Mouse (Mus musculus): ENCODE data around the gene Rps7. TPM values are rescaled to one million over a fixed set of nuclear protein-coding genes. Genes with fewer than 3 reads are reported as not detected.
A peak's percentile ranks its signal among the peaks of the same experiment; 100 is the strongest.

The Rps7 gene
- polyA plus RNA-seq, 1 experiment from 2014 or later: 369 TPM

DNA sequence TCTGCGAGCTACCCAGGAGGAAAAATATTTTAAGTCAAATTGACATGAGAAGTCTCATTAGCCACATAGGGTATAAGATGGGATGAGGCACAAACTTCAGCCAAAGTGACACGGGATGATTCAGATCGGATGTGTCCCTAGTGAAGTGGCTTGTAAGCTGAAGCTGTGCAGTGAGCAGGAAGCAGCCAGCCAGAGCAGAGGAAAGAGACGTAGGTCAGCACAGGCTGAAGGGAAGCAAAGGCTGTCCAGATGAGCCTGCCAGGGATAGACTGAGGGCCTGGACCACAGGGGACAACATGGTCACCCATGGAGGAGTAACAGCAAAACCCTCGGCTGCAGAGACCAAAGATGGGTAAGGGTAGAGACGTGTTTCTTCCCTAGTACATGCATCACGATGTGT, 21.4 kb downstream of the Rps7 start:
- Histone ChIP-seq H3K9ac (no peak overlapping the region), H3K4me2 (no peak overlapping the region), H3K27ac (replicated peaks) (no peak overlapping the region), H3K4me1 (replicated peaks) (no peaks in the 10 kb centered on the region), H3K27me3 (no peaks in the 10 kb centered on the region), H3K36me3 (replicated peaks) (no peaks in the 10 kb centered on the region), H3K9me3 (replicated peaks) (no peaks in the 10 kb centered on the region), H3K4me3 (replicated peaks) (no peak overlapping the region)
- no peak for ATAC-seq (ENCODE audit: insufficient read depth)
- 52% methylated on average over 7 of the region's 7 CpGs for WGBS (ENCODE audit: insufficient replicate concordance)

DNA sequence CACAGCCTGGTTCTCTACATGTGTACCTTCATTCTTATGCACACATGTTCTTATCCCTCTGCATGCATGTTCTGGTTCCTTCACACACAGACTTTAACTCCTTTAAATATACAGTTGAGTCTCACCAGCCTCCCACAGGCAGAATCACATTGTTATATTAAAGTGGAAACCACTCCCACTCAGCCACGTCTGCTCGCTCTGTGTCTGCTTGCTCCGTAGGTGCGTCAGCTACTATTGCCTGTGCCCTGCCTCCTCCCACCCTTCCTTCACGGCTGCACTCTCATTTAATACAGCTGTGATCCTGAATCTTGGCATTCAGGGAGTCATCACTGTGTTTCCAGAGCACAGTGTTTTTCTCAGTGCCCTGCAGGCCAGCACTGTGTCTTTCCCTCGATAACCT, 23.4 kb downstream of the Rps7 start:
- Histone ChIP-seq H3K27ac (replicated peaks) (no peak overlapping the region), H3K9me3 (replicated peaks) (no peaks in the 10 kb centered on the region), H3K4me3 (replicated peaks) (no peak overlapping the region), H3K36me3 (replicated peaks) (no peaks in the 10 kb centered on the region), H3K4me2 (no peak overlapping the region), H3K9ac (no peak overlapping the region), H3K27me3 (no peaks in the 10 kb centered on the region), H3K4me1 (replicated peaks) (no peaks in the 10 kb centered on the region)
- 66% methylated on average over 6 of the region's 6 CpGs for WGBS (ENCODE audit: insufficient replicate concordance)
- no peak for ATAC-seq (ENCODE audit: insufficient read depth)

GRCm38 (mm10) chr12:28607546-28608305, 28.0 kb downstream of the Rps7 start:
- Histone ChIP-seq H3K9ac (no peak overlapping the region), H3K4me2 (no peak overlapping the region), H3K27ac (replicated peaks) (no peak overlapping the region), H3K4me1 (replicated peaks) (no peaks in the 10 kb centered on the region), H3K4me3 (replicated peaks) (no peak overlapping the region), H3K9me3 (replicated peaks) (no peaks in the 10 kb centered on the region), H3K27me3 (no peaks in the 10 kb centered on the region), H3K36me3 (replicated peaks) (no peaks in the 10 kb centered on the region)
- WGBS (ENCODE audit: insufficient replicate concordance): 57% methylated on average over 17 of the region's 17 CpGs
- ATAC-seq (ENCODE audit: insufficient read depth): no peak

DNA sequence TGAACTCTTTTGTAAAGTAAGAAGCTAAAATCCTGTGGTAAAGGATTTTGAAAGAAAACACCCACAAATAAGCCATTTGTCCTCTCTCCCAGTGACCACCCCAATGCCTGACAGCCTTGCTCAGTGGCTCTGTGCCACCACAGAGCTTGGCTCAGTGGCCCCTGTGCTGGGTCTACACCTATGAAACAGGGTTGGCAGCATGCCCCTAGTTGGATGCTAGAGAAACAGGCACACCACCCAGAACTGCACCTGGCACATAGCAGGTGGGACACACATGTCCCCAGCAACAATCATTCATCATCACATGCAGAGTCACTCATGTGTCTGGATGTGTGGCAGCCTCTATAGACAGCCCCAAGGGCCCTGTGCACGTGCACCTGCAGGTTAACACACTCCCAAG, 32.3 kb downstream of the Rps7 start:
- 51% methylated on average over 1 of the region's 1 CpGs for WGBS (ENCODE audit: insufficient replicate concordance)
- no peaks in the 10 kb centered on the region for H3K9me3 ChIP-seq (replicated peaks)
- H3K4me3 ChIP-seq (replicated peaks): no peak overlapping the region
- H3K4me1 ChIP-seq (replicated peaks): no peaks in the 10 kb centered on the region
- H3K4me2 ChIP-seq: no peak overlapping the region
- no peaks in the 10 kb centered on the region for H3K27me3 ChIP-seq
- no peak overlapping the region for H3K27ac ChIP-seq (replicated peaks)
- H3K36me3 ChIP-seq (replicated peaks): no peaks in the 10 kb centered on the region
- H3K9ac ChIP-seq: no peak overlapping the region
- ATAC-seq (ENCODE audit: insufficient read depth): no peak

- no peaks in the 10 kb centered on the region for H3K36me3 ChIP-seq (replicated peaks)
- H3K4me3 ChIP-seq (replicated peaks): no peak overlapping the region
- ATAC-seq (ENCODE audit: insufficient read depth): no peak
- H3K4me1 ChIP-seq (replicated peaks): no peaks in the 10 kb centered on the region
- no peaks in the 10 kb centered on the region for H3K9me3 ChIP-seq (replicated peaks)
- no peaks in the 10 kb centered on the region for H3K27me3 ChIP-seq
- no peak overlapping the region for H3K9ac ChIP-seq
- WGBS (ENCODE audit: insufficient replicate concordance): 26% methylated on average over 4 of the region's 4 CpGs
- no peak overlapping the region for H3K27ac ChIP-seq (replicated peaks)
- no peak overlapping the region for H3K4me2 ChIP-seq
These were observed 33.5 kb downstream of the Rps7 start for GRCm38 (mm10) chr12:28602259-28602658.

DNA sequence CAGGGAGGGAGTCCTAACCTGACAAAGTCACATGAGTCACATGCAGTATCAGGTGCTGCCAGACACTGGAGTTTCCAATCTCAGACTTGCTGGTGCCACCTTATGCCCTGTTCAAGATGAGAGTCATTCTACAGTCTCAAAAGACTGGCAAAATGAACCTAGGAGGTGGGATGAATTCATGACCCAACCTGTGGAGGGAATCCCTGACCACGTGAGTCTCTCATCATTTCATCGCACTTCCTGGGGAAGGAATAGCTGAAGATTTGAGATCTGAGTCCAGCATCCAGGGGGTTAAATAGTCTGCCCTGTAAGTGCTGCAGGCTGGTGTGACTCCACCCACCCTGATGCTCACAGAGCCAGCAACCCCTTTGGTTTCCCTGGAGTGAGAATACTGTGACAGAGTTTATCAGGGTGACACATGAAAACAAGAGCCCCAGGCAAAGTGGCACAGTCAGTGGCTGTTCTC, 37.2 kb downstream of the Rps7 start:
- no peaks in the 10 kb centered on the region for H3K9me3 ChIP-seq (replicated peaks)
- WGBS (ENCODE audit: insufficient replicate concordance): 40% methylated on average over 2 of the region's 2 CpGs

DNA sequence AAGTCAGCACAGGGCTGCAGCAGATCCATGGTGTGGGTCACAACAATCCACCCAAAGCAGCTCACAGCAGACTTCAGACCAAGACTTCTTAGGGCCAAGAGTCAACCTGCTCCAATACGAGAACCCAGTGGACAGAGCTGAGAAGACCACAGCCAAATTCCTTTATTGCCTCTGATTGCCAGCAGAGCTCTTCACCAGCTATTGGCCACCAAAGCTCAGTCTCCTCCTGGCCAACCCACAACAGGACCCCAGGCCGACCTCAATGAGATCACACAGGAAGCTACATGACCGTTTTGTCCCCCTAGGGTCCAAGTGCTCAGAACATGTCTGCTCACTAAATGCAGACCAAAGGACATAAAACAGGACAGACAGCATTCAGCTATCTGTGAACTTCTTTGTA, 37.6 kb downstream of the Rps7 start:
- Histone ChIP-seq H3K4me3 (replicated peaks) (no peak overlapping the region), H3K4me2 (no peak overlapping the region), H3K4me1 (replicated peaks) (no peaks in the 10 kb centered on the region), H3K9ac (no peak overlapping the region), H3K36me3 (replicated peaks) (no peaks in the 10 kb centered on the region), H3K27me3 (no peaks in the 10 kb centered on the region), H3K27ac (replicated peaks) (no peak overlapping the region), H3K9me3 (replicated peaks) (no peaks in the 10 kb centered on the region)
- ATAC-seq (ENCODE audit: insufficient read depth): no peak
- WGBS (ENCODE audit: insufficient replicate concordance): 29% methylated on average over 3 of the region's 3 CpGs

More for the DNA sequence above, 37.2 kb downstream of the Rps7 start:
- ATAC-seq (ENCODE audit: insufficient read depth): no peak
- no peak overlapping the region for H3K4me3 ChIP-seq (replicated peaks)
- no peaks in the 10 kb centered on the region for H3K4me1 ChIP-seq (replicated peaks)
- H3K36me3 ChIP-seq (replicated peaks): no peaks in the 10 kb centered on the region
- no peak overlapping the region for H3K9ac ChIP-seq
- H3K27me3 ChIP-seq: no peaks in the 10 kb centered on the region
- H3K27ac ChIP-seq (replicated peaks): no peak overlapping the region
- no peak overlapping the region for H3K4me2 ChIP-seq

GRCm38 (mm10) chr12:28597699-28598098, 38.1 kb downstream of the Rps7 start:
- WGBS (ENCODE audit: insufficient replicate concordance): 55% methylated on average over 9 of the region's 9 CpGs

DNA sequence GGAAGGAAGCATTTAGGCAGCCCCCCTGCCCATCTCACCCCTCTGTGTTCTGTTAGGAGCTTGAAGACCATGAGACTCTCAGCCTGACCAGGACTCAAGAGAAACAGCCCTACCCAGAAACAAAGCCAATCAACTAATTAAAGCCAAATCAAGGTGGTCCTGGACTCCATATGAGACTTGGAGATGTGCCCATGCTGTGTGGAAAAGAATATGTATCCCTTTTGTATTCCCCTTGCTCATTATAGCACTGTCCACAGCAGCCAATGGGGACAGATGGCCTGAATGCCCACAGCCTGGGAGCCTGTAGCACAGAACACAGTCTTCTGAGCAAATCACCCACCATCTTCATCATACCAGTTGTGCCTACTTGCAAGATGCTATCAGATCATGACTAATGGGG, 38.9 kb downstream of the Rps7 start:
- H3K4me1 ChIP-seq (replicated peaks): no peaks in the 10 kb centered on the region
- no peak overlapping the region for H3K4me2 ChIP-seq
- H3K27ac ChIP-seq (replicated peaks): no peak overlapping the region
- no peaks in the 10 kb centered on the region for H3K36me3 ChIP-seq (replicated peaks)
- no peaks in the 10 kb centered on the region for H3K9me3 ChIP-seq (replicated peaks)
- no peaks in the 10 kb centered on the region for H3K27me3 ChIP-seq
- no peak overlapping the region for H3K4me3 ChIP-seq (replicated peaks)
- H3K9ac ChIP-seq: no peak overlapping the region
- no peak for ATAC-seq (ENCODE audit: insufficient read depth)

More at GRCm38 (mm10) chr12:28597699-28598098, 38.1 kb downstream of the Rps7 start:
- H3K27me3 ChIP-seq: no peaks in the 10 kb centered on the region
- no peak overlapping the region for H3K4me3 ChIP-seq (replicated peaks)
- ATAC-seq (ENCODE audit: insufficient read depth): no peak
- no peaks in the 10 kb centered on the region for H3K9me3 ChIP-seq (replicated peaks)
- H3K4me2 ChIP-seq: no peak overlapping the region
- no peaks in the 10 kb centered on the region for H3K36me3 ChIP-seq (replicated peaks)
- no peaks in the 10 kb centered on the region for H3K4me1 ChIP-seq (replicated peaks)
- H3K9ac ChIP-seq: no peak overlapping the region
- H3K27ac ChIP-seq (replicated peaks): no peak overlapping the region

DNA sequence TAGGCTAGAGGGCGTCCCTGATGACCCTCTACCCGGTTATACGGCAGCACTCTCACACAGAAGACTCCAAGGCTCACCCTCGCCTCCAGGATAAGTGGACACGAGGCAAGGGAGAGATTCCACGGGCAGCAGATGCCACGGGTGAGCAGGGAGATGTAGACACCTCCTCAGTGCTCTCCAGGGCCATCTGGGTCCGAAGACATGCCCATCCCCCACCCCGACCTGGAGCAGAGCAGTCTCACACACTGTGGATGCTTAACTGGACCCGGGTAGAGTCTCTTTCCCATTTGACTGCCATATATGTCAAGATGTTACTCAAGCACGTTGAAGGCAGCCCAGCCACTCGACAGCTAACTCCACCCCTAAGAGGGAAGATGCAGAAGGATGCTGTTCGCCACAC, 45.3 kb downstream of the Rps7 start:
- Histone ChIP-seq H3K27ac (replicated peaks) (no peak overlapping the region), H3K4me3 (replicated peaks) (no peak overlapping the region), H3K36me3 (replicated peaks) (no peaks in the 10 kb centered on the region), H3K27me3 (peaks cover 18% of the 10 kb centered on the region; the same call in 1 of the 2 replicates), H3K9ac (no peak overlapping the region), H3K9me3 (replicated peaks) (no peaks in the 10 kb centered on the region), H3K4me2 (no peak overlapping the region), H3K4me1 (replicated peaks) (no peaks in the 10 kb centered on the region)
- 32% methylated on average over 13 of the region's 13 CpGs for WGBS (ENCODE audit: insufficient replicate concordance)
- peak; percentile 15; the same call in 1 of the 2 replicates for ATAC-seq (ENCODE audit: insufficient read depth)

- Histone ChIP-seq H3K4me2 (peak overlapping the region; percentile 50), H3K36me3 (replicated peaks) (no peaks in the 10 kb centered on the region), H3K9ac (no peak overlapping the region), H3K4me3 (replicated peaks) (peak overlapping the region; percentile 31), H3K4me1 (replicated peaks) (no peaks in the 10 kb centered on the region), H3K27ac (replicated peaks) (no peak overlapping the region), H3K27me3 (peaks cover 18% of the 10 kb centered on the region; the same call in 1 of the 2 replicates), H3K9me3 (replicated peaks) (no peaks in the 10 kb centered on the region)
- peak; percentile 70 for ATAC-seq (ENCODE audit: insufficient read depth)
- WGBS (ENCODE audit: insufficient replicate concordance): 8% methylated on average over 24 of the region's 24 CpGs
These were observed 46.5 kb downstream of the Rps7 start for GRCm38 (mm10) chr12:28589090-28589868.
